Mouse (Mus musculus) bone marrow macrophage, adult 2 months (primary cell): ENCODE results near the gene Tbc1d9b.

ENCODE experiments used
- CTCF ChIP-seq: IDR thresholded peaks from 2 replicates; pipeline ENCODE4 v1.5.1; 2012; ENCODE audit warnings: low read depth, mild to moderate bottlenecking, low read length, moderate library complexity
- POLR2A ChIP-seq: IDR thresholded peaks from 2 replicates; pipeline ENCODE4 v1.6.1; 2012; ENCODE audit warnings: mild to moderate bottlenecking, low read depth, low read length, borderline replicate concordance

DNA sequence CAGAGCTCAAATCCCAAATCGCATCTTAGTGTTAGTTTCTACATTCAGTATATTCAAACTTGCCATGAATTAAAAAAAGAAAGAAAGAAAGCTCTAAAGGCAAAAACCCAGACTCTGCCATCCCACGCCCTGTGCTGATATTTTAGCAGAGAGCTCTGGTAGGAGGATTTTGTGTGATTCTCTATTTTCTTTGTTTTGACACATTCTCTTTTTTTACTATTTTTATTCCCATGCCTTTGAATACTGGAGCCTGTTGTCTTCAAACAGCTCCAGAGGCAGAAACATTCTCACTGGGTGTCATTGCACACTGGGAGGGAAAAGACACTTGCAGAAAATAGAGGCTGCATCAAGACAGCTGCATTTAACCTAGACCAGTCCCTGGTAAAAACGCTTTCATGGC is 45.0 kb upstream of the Tbc1d9b start:
- TF ChIP-seq CTCF (no peak), POLR2A (no peak)
